Mouse (Mus musculus) cortical plate, adult 2 months (tissue): ENCODE measurements around the gene Gprasp1. TPM values are rescaled to one million over a fixed set of nuclear protein-coding genes. Genes with fewer than 3 reads are reported as not detected.
"Not testable (repeated sequence)": the region's sequence is repeated elsewhere in the genome, so short reads cannot be mapped to it uniquely, and the experiment has no call there.

Experiments used
- H3K27ac ChIP-seq: fragments of 200-500 bp; 2 replicates; pipeline ENCODE4 v1.5.1; 2012; ENCODE audit warnings: low read length, control low read depth, inconsistent platforms; ENCODE audit not compliant: insufficient read depth
- H3K4me1 ChIP-seq: fragments of 200-500 bp; 2 replicates; pipeline ENCODE4 v1.6.1; 2011; ENCODE audit warnings: low read length; ENCODE audit not compliant: control insufficient read depth, insufficient read depth
- H3K4me3 ChIP-seq: fragments of 200-500 bp; 2 replicates; pipeline ENCODE4 v1.5.1; 2011; ENCODE audit warnings: mild to moderate bottlenecking, low read length, control low read depth; ENCODE audit not compliant: insufficient read depth
- CTCF ChIP-seq: fragments of 200-500 bp; IDR thresholded peaks from 2 replicates; pipeline ENCODE4 v1.5.1; 2011; ENCODE audit warnings: mild to moderate bottlenecking, control low read depth, low read length; ENCODE audit not compliant: insufficient read depth; ENCODE audit errors: extremely low read depth
- POLR2A ChIP-seq: fragments of 200-500 bp; IDR thresholded peaks from 2 replicates; pipeline ENCODE4 v1.6.1; 2011; ENCODE audit warnings: mild to moderate bottlenecking, low read length, control low read depth; ENCODE audit not compliant: insufficient read depth; ENCODE audit errors: extremely low read depth
- polyA plus RNA-seq: library from polyadenylated mRNA; depleted of rRNA; stranded (reverse); fragments of >200 nt; gene quantifications from 2 replicates; pipeline ENCODE4 v1.2.3, GENCODE M21; 2012

Gene Gprasp1
- polyA plus RNA-seq, 1 experiment = 181 TPM

GRCm38 (mm10) chrX:135761707-135762106 lies 19.2 kb downstream of the Gprasp1 start:
- TF ChIP-seq POLR2A = no peak
- TF ChIP-seq CTCF = peak; percentile 25; the same call in 1 of the 2 replicates
- Histone ChIP-seq H3K27ac (no peak overlapping the region), H3K4me3 (no peak overlapping the region), H3K4me1 (no peaks in the 10 kb centered on the region; the same call in 1 of the 2 replicates)

- no peak for TF ChIP-seq CTCF
- no peak for TF ChIP-seq POLR2A
- H3K27ac ChIP-seq = no peak overlapping the region
- H3K4me3 ChIP-seq = no peak overlapping the region
- H3K4me1 ChIP-seq = no peaks in the 10 kb centered on the region
Observed at GRCm38 (mm10) chrX:135768043-135768548, 25.6 kb downstream of the Gprasp1 start.

- H3K4me1 ChIP-seq = no peaks in the 10 kb centered on the region
- no peak overlapping the region for H3K4me3 ChIP-seq
- no peak overlapping the region for H3K27ac ChIP-seq
- TF ChIP-seq POLR2A = no peak
Observed at GRCm38 (mm10) chrX:135768565-135768964, 26.0 kb downstream of the Gprasp1 start.

GRCm38 (mm10) chrX:135791536-135791935 lies 49.0 kb downstream of the Gprasp1 start:
- H3K4me1 ChIP-seq = no peaks in the 10 kb centered on the region
- H3K4me3 ChIP-seq = no peak overlapping the region
- no peak overlapping the region; the same call in 1 of the 2 replicates for H3K27ac ChIP-seq
- TF ChIP-seq CTCF (no peak), POLR2A (no peak)

GRCm38 (mm10) chrX:135792326-135792725 lies 49.8 kb downstream of the Gprasp1 start:
- Histone ChIP-seq H3K4me1 (no peaks in the 10 kb centered on the region), H3K4me3 (no peak overlapping the region), H3K27ac (no peak overlapping the region)
- TF ChIP-seq POLR2A = no peak
- no peak for TF ChIP-seq CTCF

GRCm38 (mm10) chrX:135795591-135796304 lies 53.2 kb downstream of the Gprasp1 start:
- peak; percentile 38; the same call in 1 of the 2 replicates for TF ChIP-seq POLR2A
- not testable (repeated sequence) for H3K4me1 ChIP-seq
- Histone ChIP-seq H3K27ac (0 out of 2 replicates have a peak overlapping the region, but pooled peaks have one; percentile 33), H3K4me3 (peak overlapping the region; percentile 75)

- Histone ChIP-seq H3K4me3 (peak overlapping the region; percentile 75), H3K27ac (peak overlapping the region; percentile 33; the same call in 1 of the 2 replicates)
- H3K4me1 ChIP-seq = not testable (repeated sequence)
Observed at GRCm38 (mm10) chrX:135796305-135797211, 54.0 kb downstream of the Gprasp1 start.

- H3K4me3 ChIP-seq = peak within 1 kb of the TSS; percentile 75
- TF ChIP-seq CTCF = peak; percentile 38; the same call in 1 of the 2 replicates
Observed at GRCm38 (mm10) chrX:135797212-135797644, 54.7 kb downstream of the Gprasp1 start, which contains the start of gene Bhlhb9. TSS of gene Bhlhb9 (plus strand) at chrX:135797594.

GRCm38 (mm10) chrX:135804149-135804548 lies 61.6 kb downstream of the Gprasp1 start:
- Histone ChIP-seq H3K27ac (no peak overlapping the region), H3K4me1 (no peaks in the 10 kb centered on the region), H3K4me3 (no peak overlapping the region)
- TF ChIP-seq CTCF (no peak), POLR2A (no peak)

More at GRCm38 (mm10) chrX:135797212-135797644, 54.7 kb downstream of the Gprasp1 start, which contains the start of gene Bhlhb9:
- H3K4me1 ChIP-seq = not testable (repeated sequence)
- H3K27ac ChIP-seq = peak within 1 kb of the TSS; percentile 33; the same call in 1 of the 2 replicates

GRCm38 (mm10) chrX:135805780-135806179 lies 63.2 kb downstream of the Gprasp1 start:
- Histone ChIP-seq H3K4me1 (no peaks in the 10 kb centered on the region), H3K4me3 (no peak overlapping the region), H3K27ac (no peak overlapping the region)
- TF ChIP-seq POLR2A (no peak), CTCF (peak; percentile 37; the same call in 1 of the 2 replicates)

- not testable (repeated sequence) for H3K4me1 ChIP-seq, H3K27ac ChIP-seq, H3K4me3 ChIP-seq
Observed at GRCm38 (mm10) chrX:135835896-135836295, 93.4 kb downstream of the Gprasp1 start.
